Mouse (Mus musculus) lung, embryonic 16.5 days (tissue): ENCODE data around the gene Nfkbie. TPM values are rescaled to one million over a fixed set of nuclear protein-coding genes. Genes with fewer than 3 reads are reported as not detected.

Experiments
- ATAC-seq: fragments of 200-750 bp; cut with Nextera tagmentation; 2 replicates; pipeline ENCODE4 v1.8.0; 2017; ENCODE audit warnings: low read depth, mild to moderate bottlenecking, moderate library complexity
- H3K27ac ChIP-seq: fragments of 300-500 bp; sonication (generic); 2 replicates; pipeline ENCODE4 v1.5.1; 2014; ENCODE audit warnings: mild to moderate bottlenecking, control low read depth, low read length
- H3K27me3 ChIP-seq: fragments of 300-500 bp; sonication (generic); 2 replicates; pipeline ENCODE4 v1.6.1; 2014; ENCODE audit warnings: low read depth, low read length, mixed read lengths; ENCODE audit not compliant: control insufficient read depth, insufficient read depth
- H3K36me3 ChIP-seq: fragments of 300-500 bp; sonication (generic); 2 replicates; pipeline ENCODE4 v1.6.1; 2014; ENCODE audit warnings: low read length; ENCODE audit not compliant: control insufficient read depth, insufficient read depth
- H3K4me1 ChIP-seq: fragments of 300-500 bp; sonication (generic); replicated peaks from 2 replicates; pipeline ENCODE4 v1.6.1; 2014; ENCODE audit warnings: low read length, mixed read lengths; ENCODE audit not compliant: control insufficient read depth, insufficient read depth
- H3K4me2 ChIP-seq: fragments of 300-500 bp; sonication (generic); 2 replicates; pipeline ENCODE4 v1.6.1; 2014; ENCODE audit warnings: low read depth, low read length, control low read depth
- H3K4me3 ChIP-seq: fragments of 300-500 bp; sonication (generic); 2 replicates; pipeline ENCODE4 v1.5.1; 2014; ENCODE audit warnings: mild to moderate bottlenecking, low read length, control low read depth
- H3K9ac ChIP-seq: fragments of 300-500 bp; sonication (generic); 2 replicates; pipeline ENCODE4 v1.6.1; 2014; ENCODE audit warnings: low read length, control low read depth
- H3K9me3 ChIP-seq: fragments of 300-500 bp; sonication (generic); 2 replicates; pipeline ENCODE4 v1.6.1; 2016; ENCODE audit warnings: low read length; ENCODE audit not compliant: control insufficient read depth
- WGBS: fragments of 180-500 bp; shearing (Covaris S2); extraction: QIAGEN DNeasy Blood & Tissue Kit; methylation state at CpG from one replicate; pipeline ENCODE4 v1.1.7; 2014; 5-methylcytosine and 5-hydroxymethylcytosine counted together
- polyA plus RNA-seq: library from polyadenylated mRNA; unstranded; fragments of >200 nt; fragmentation: Nextera tagmentation; extraction: Ambion mirVana; gene quantifications from 2 replicates; pipeline ENCODE4 v1.2.1, GENCODE M21; 2015

The Nfkbie gene
- polyA plus RNA-seq, 1 experiment from 2014 or later = 3.1 TPM

DNA sequence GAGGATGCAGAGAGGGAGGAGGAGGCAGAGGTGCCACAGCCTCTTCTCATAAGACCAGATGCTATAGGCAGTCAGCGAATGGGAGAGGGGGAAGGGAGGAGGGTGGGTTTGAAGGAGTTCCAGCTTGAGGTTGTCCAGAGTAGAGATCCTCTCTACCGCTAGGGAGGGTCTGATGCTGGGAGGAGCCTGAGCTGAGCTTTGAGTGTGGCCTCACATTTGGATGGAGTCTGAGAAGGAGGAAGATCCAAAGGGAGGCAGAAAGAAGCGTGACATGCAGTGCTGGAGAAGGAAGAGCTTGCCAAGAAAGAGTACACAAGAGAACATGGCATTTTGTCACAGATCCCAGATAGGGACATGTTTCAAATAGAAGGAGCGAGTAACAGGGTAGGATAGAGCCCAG is 17.1 kb upstream of the Nfkbie start:
- H3K36me3 ChIP-seq = no peaks in the 10 kb centered on the region

DNA sequence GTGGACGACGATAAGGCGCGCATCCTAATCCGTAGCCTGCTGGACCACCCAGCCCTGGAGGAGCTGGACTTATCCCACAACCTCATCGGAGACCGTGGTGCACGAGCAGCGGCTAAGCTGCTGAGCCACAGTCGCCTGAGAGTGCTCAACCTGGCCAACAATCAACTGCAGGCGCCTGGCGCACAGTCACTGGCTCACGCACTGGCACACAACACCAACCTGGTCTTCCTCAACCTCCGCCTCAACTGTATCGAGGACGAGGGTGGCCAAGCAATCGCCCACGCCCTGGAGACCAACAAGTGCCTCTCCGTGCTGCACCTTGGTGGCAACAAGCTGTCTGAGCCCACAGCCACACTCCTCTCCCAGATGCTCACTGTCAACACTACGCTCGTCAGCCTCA is 15.8 kb upstream of the Nfkbie start:
- Histone ChIP-seq H3K27me3 (peaks cover 40% of the 10 kb centered on the region), H3K9me3 (no peaks in the 10 kb centered on the region), H3K4me2 (no peak overlapping the region), H3K9ac (no peak overlapping the region), H3K4me1 (no peaks in the 10 kb centered on the region), H3K27ac (no peak overlapping the region), H3K36me3 (no peaks in the 10 kb centered on the region), H3K4me3 (no peak overlapping the region)
- WGBS = 68% methylated on average over 21 of the region's 21 CpGs
- ATAC-seq = no peak

More for the DNA sequence above, 17.1 kb upstream of the Nfkbie start:
- Histone ChIP-seq H3K4me3 (no peak overlapping the region), H3K4me1 (no peaks in the 10 kb centered on the region), H3K9ac (no peak overlapping the region), H3K4me2 (no peak overlapping the region), H3K27ac (no peak overlapping the region), H3K27me3 (peaks cover 30% of the 10 kb centered on the region), H3K9me3 (no peaks in the 10 kb centered on the region)
- ATAC-seq = no peak
- 48% methylated on average over 4 of the region's 4 CpGs for WGBS

DNA sequence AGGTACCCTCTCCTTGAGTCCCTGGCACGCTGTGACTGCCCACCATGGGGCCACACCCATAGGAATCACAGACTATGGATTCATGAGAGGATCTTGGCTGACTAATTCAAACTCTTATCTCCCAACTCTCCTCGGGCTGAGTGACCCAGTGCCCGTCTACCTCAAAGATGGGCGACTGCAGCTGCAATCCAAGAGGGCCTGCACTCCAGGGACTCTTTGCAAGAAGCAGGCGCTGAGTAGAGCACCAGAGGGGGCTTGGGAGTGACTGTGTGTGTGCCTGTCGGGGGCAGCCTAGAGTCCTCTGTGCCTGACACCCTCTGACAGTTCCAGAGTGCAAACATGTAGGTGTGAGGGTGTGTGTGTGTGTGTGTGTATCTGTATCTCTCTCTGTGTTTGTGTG is 13.4 kb upstream of the Nfkbie start:
- H3K4me3 ChIP-seq = no peak overlapping the region
- H3K27me3 ChIP-seq = peaks cover 45% of the 10 kb centered on the region
- H3K4me2 ChIP-seq = no peak overlapping the region

DNA sequence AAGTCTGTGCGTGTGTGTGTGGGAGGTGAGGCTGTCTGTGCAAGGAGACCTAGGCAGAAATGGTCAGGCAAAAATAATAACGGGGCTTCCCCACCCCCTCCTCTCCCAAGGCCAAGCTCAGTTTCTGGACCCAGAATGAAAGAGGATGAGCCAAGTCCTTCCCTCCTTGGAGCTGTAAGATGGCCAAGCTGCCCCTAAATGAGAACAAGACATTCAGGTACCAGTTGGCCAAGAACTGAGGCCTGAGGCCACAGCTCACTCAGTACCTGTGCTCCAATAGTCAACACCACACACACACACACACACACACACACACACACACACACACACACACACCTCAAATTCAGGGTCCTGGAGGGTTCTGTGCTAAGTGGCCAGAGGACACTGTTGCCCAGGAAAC is 12.8 kb upstream of the Nfkbie start:
- no peak for ATAC-seq

More for the DNA sequence above, 13.4 kb upstream of the Nfkbie start:
- no peak overlapping the region for H3K9ac ChIP-seq
- H3K36me3 ChIP-seq = no peaks in the 10 kb centered on the region
- no peaks in the 10 kb centered on the region for H3K9me3 ChIP-seq
- H3K27ac ChIP-seq = no peak overlapping the region
- H3K4me1 ChIP-seq = peaks cover 10% of the 10 kb centered on the region
- 12% methylated on average over 6 of the region's 6 CpGs for WGBS
- ATAC-seq = no peak

DNA sequence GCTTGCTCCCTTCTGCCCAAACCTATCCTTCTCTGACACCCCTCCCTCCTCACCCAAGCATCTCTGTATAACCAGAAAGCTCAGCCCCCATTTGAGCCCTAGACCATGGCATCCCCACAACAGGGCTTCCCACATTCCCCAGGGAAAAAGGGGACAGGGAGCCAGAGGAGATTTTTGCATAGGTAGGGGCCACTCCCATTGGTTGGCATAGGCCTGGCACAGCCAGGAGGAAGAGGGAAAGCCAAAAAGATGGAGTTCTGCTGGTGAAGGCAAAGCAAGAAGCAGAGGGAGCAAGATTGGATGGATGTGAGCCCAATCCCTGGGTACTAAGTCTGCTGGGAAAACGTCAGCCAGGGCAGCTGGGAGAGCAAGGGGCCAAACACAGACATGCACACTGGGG is 12.4 kb upstream of the Nfkbie start:
- Histone ChIP-seq H3K9ac (no peak overlapping the region), H3K4me1 (peaks cover 10% of the 10 kb centered on the region), H3K27me3 (peaks cover 54% of the 10 kb centered on the region), H3K4me3 (no peak overlapping the region), H3K4me2 (no peak overlapping the region), H3K36me3 (no peaks in the 10 kb centered on the region), H3K27ac (no peak overlapping the region), H3K9me3 (no peaks in the 10 kb centered on the region)
- 50% methylated on average over 1 of the region's 1 CpGs for WGBS
- ATAC-seq = no peak

More for the DNA sequence above, 12.8 kb upstream of the Nfkbie start:
- Histone ChIP-seq H3K9me3 (no peaks in the 10 kb centered on the region), H3K36me3 (no peaks in the 10 kb centered on the region), H3K4me2 (no peak overlapping the region), H3K27me3 (peaks cover 50% of the 10 kb centered on the region), H3K9ac (no peak overlapping the region), H3K4me1 (peaks cover 10% of the 10 kb centered on the region), H3K4me3 (no peak overlapping the region), H3K27ac (no peak overlapping the region)
- WGBS = 69% methylated on average over 2 of the region's 2 CpGs

DNA sequence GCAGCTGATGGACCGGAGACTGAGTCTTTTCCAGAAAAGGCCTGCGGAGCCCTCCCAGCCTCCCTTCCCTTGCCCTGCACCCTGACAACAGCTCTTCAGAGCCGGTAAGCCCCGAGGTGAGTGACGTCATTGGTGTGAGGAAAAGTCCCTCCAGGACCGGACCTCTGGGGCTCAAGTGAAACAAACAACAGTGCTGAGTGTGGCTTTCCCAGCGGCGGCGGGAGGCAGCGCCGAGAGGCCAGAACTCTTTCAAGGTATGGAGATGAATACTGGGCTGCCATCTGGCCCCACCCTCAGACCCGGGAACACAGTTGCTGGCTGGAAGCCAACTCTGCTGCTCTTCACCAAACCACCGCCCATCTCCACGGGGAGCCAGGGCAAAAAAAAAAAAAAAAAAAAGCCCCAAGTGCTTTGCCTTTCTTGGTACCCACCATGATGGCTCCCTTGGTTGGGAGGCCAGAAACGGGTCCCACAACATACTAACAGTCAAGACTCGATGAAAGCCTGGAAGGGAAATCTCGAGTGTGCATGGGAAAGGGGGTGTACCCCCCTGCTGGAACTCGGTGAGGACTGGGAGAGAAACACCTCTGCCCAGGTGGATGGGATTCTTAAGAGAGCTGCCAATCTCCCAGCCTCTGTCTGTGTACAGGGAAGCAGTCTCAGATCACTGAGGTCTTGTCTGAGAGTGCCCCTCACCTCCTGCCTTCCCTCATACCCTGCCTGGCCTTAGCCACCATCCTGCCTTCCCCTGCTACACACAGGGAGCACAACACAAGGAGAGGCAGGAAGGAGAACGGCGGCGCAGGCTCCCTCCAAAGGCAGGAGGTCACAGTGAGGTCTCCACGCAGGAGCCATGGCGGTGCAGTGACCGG is 11.3 kb upstream of the Nfkbie start:
- H3K36me3 ChIP-seq = no peaks in the 10 kb centered on the region
- peaks cover 13% of the 10 kb centered on the region for H3K4me1 ChIP-seq
- H3K9ac ChIP-seq = no peak overlapping the region
- peaks cover 63% of the 10 kb centered on the region for H3K27me3 ChIP-seq
- H3K4me3 ChIP-seq = peak overlapping the region; percentile 39; the same call in 1 of the 2 replicates
- H3K4me2 ChIP-seq = peak overlapping the region; percentile 55; the same call in 1 of the 2 replicates
- H3K9me3 ChIP-seq = no peaks in the 10 kb centered on the region
- H3K27ac ChIP-seq = no peak overlapping the region
- 9% methylated on average over 24 of the region's 24 CpGs for WGBS
- no peak for ATAC-seq

DNA sequence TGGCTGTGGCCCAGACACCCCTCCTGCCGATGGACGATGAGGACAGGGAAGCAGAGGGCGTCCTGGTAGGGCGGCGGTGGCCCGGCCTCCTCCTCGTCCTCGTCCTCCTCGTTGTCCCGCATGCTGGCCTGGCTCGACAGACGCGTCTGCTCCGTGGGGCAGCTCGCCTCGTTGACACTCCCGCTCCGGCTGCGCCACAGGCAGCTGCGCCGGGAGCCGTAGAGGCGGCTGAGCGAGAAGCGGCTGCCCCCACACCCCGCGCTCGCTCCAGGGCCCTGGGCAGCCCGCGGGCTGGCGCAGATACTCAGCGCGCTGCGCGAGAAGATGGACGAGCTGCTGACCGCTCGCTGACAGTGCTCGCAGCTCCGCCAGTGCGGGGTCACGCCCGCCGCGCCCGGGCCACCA is 10.6 kb upstream of the Nfkbie start:
- Histone ChIP-seq H3K9me3 (no peaks in the 10 kb centered on the region), H3K4me2 (peak overlapping the region; percentile 55), H3K36me3 (no peaks in the 10 kb centered on the region), H3K27ac (no peak overlapping the region), H3K9ac (no peak overlapping the region), H3K4me3 (peak overlapping the region; percentile 39), H3K27me3 (peaks cover 63% of the 10 kb centered on the region), H3K4me1 (peaks cover 15% of the 10 kb centered on the region)
- WGBS = 5% methylated on average over 44 of the region's 46 CpGs
- ATAC-seq = no peak

DNA sequence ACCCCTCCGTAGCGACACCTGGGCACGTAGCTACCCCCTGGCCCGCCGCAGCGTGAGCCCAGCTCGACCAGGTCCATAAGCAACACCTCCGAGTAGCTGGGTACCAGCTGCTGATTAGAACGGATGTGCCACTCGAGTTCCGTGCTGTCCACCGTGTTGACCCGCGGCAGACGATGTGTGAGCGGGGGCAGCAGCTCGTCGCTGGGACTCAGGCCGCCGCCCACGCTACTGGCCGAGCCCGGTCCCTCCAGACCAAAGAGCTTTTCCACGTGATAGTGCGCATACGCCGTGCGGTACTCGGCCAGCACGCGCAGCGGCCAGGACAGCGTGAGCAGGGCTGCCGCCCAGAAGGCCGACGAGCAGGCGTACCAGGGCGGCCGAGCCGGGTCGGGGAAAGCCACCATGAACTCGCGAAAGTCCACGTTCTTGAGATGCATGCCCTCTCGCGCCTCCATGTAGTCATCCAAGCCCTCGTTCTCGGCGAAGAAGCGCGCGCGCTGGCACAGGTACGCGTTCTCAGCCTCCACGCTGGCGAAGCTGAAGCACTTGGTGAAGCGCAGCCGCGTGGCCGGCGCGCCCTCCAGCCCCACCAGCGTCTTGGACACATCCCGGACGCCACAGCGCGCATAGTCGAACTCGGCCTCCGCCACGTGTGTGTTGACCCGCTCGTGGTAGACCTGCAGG is 10.1 kb upstream of the Nfkbie start:
- Histone ChIP-seq H3K36me3 (no peaks in the 10 kb centered on the region), H3K4me3 (peak overlapping the region; percentile 39), H3K4me1 (peaks cover 20% of the 10 kb centered on the region), H3K27ac (no peak overlapping the region), H3K27me3 (peaks cover 65% of the 10 kb centered on the region), H3K9ac (0 out of 2 replicates have a peak overlapping the region, but pooled peaks have one; percentile 16), H3K9me3 (no peaks in the 10 kb centered on the region), H3K4me2 (peak overlapping the region; percentile 55)
- WGBS = 4% methylated on average over 74 of the region's 74 CpGs
- ATAC-seq = no peak

DNA sequence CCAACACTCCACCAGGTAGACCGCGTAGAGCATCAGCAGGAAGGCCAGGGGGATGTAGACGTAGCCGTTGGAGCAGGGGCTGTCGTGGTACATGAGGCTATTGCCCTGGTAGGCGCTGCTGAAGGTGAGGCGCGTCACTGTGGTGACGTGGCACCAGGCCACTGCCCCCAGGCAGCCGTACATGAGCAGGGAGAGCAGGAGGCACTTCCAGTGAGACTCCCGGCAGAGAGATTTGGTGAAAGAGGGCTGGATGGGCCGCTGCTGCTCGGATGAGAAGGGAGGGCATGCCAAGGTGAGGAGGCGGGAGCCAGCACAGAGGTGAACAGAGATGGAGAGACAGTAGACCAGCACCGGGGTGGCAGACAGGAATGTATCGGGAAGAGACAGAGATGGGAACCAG is 8.6 kb upstream of the Nfkbie start:
- Histone ChIP-seq H3K4me3 (no peak overlapping the region), H3K9me3 (no peaks in the 10 kb centered on the region), H3K9ac (no peak overlapping the region), H3K27ac (no peak overlapping the region), H3K36me3 (no peaks in the 10 kb centered on the region), H3K4me1 (peaks cover 23% of the 10 kb centered on the region), H3K4me2 (no peak overlapping the region), H3K27me3 (peaks cover 68% of the 10 kb centered on the region)
- ATAC-seq = no peak
- 72% methylated on average over 16 of the region's 16 CpGs for WGBS
